Mouse (Mus musculus): Measurements from ENCODE around the gene Zfand3. TPM values are rescaled to one million over a fixed set of nuclear protein-coding genes. Genes with fewer than 3 reads are reported as not detected.

Zfand3 gene
- polyA plus RNA-seq, 1 experiment: 69.3 TPM

DNA sequence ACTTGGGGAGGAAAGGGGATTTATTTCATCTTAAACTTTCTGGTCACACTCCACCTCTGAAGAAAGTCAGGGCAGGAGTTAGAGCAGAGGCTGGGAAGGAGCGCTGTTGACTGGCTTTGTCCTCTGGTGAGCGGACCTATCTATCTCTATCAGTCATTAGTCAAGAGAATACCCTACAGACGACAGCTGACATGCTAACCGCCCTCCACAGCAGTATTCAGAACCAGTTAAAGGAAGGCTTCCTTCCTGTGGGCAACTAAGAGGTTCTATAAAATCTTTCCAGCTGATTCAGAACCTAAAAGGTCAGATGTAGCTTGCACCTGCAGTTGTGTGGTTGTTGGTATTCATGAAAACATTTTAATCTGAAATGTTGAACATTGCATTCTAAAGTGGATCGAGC, 154.8 kb downstream of the Zfand3 start:
- Histone ChIP-seq H3K36me3 (ENCODE audit: control insufficient read depth, insufficient read depth, low read length, poor library complexity, severe bottlenecking) (no peaks in the 10 kb centered on the region), H3K4me3 (ENCODE audit: low read depth, low read length) (no peak overlapping the region), H3K4me1 (ENCODE audit: control insufficient read depth, insufficient read depth, low read length) (no peaks in the 10 kb centered on the region), H3K9me3 (replicated peaks; ENCODE audit: control insufficient read depth, insufficient read depth, low read length, poor library complexity, severe bottlenecking) (no peaks in the 10 kb centered on the region), H3K27me3 (ENCODE audit: control insufficient read depth, insufficient read depth, low read length, poor library complexity, severe bottlenecking) (no peaks in the 10 kb centered on the region), H3K9ac (ENCODE audit: low read depth, poor library complexity, severe bottlenecking) (no peak overlapping the region), H3K27ac (ENCODE audit: insufficient read depth, low read length) (no peak overlapping the region)
- no peak for TF ChIP-seq EP300 (IDR thresholded peaks at IDR 0.05; ENCODE audit: insufficient read depth, low read depth, low read length)
- no peak for TF ChIP-seq POLR2A (IDR thresholded peaks at IDR 0.05; ENCODE audit: insufficient read depth, low read length)
- TF ChIP-seq CTCF (IDR thresholded peaks at IDR 0.05; ENCODE audit: low read depth, low read length): no peak

DNA sequence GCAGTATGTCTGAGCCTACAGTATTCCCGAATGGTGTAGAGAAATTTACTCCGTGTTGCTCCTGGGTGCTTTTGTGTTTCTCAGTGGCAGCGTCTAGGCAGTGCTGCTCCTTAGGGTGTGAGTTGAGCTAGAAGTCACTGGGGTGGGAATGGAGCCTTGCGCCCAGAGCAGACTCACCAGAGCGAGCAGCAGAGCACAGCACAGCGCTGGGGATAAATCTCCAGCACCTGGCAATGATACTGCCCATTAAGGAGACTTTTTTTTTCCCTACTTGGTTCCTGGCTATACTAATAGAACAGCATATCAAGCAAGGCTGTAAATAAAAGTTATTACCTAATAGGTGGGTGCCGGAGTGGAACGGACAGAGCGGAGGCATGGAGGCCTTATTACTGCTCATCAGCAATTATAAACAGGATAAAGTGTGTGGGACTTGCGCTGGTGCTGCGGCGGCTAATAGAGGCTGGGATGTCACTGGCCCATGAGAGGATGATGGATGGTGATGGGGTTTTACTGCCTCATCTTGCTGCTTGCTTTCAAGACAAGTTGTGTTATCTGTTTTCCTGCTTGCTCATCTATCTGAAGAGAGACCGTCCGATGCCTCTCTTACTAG, 156.4 kb downstream of the Zfand3 start:
- H3K36me3 ChIP-seq (ENCODE audit: control insufficient read depth, insufficient read depth, low read length, poor library complexity, severe bottlenecking): no peaks in the 10 kb centered on the region
- no peaks in the 10 kb centered on the region for H3K27me3 ChIP-seq (ENCODE audit: control insufficient read depth, insufficient read depth, low read length, poor library complexity, severe bottlenecking)
- no peaks in the 10 kb centered on the region for H3K9me3 ChIP-seq (replicated peaks; ENCODE audit: control insufficient read depth, insufficient read depth, low read length, poor library complexity, severe bottlenecking)
- no peak overlapping the region for H3K4me3 ChIP-seq (ENCODE audit: low read depth, low read length)
- no peak overlapping the region for H3K27ac ChIP-seq (ENCODE audit: insufficient read depth, low read length)
- TF ChIP-seq CTCF (IDR thresholded peaks at IDR 0.05; ENCODE audit: low read depth, low read length) (no peak), POLR2A (IDR thresholded peaks at IDR 0.05; ENCODE audit: insufficient read depth, low read length) (no peak), EP300 (IDR thresholded peaks at IDR 0.05; ENCODE audit: insufficient read depth, low read depth, low read length) (no peak)
- peaks cover 1% of the 10 kb centered on the region for H3K4me1 ChIP-seq (ENCODE audit: control insufficient read depth, insufficient read depth, low read length)
- no peak overlapping the region for H3K9ac ChIP-seq (ENCODE audit: low read depth, poor library complexity, severe bottlenecking)

DNA sequence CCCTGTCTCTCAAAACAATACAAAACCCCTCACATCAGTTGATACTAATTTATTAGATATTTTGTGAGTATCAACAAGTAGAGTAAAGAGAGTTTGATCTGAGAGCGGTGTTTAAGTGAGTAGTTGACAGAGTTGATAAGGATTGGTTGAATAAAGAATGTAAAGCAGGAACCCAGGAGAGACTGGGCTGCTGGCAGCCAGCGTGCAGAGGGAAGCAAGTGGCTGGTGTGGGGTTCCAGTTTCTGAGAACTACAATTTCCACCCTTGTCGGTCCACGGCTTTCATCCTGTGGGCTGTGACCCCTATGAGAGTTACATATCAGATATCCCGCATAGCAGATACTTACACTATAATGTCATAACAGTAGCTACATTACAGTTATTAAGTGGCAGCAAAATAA, 158.4 kb downstream of the Zfand3 start:
- Histone ChIP-seq H3K27ac (ENCODE audit: insufficient read depth, low read length) (no peak overlapping the region), H3K36me3 (ENCODE audit: control insufficient read depth, insufficient read depth, low read length, poor library complexity, severe bottlenecking) (no peaks in the 10 kb centered on the region)

DNA sequence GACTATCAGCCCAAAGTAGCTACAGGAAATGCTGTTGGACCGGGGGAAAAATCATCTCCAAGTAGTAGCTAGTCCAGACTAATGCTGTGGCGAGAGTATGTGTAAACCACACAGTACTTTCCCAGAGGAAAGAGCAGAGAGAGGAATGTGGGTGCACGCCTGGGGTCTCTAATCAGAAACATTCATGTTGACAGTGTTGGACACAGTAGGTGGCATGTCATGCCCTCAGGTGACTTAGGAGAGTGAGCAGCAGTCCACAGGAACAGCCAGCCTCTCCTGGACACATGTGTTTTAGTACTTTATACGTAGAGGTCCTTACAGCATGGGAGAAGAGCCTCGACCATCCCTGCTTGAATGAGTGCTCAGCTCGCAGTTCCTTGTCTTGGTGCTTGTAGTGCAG, 159.3 kb downstream of the Zfand3 start:
- peaks cover 1% of the 10 kb centered on the region for H3K4me1 ChIP-seq (ENCODE audit: control insufficient read depth, insufficient read depth, low read length)
- no peaks in the 10 kb centered on the region for H3K27me3 ChIP-seq (ENCODE audit: control insufficient read depth, insufficient read depth, low read length, poor library complexity, severe bottlenecking)
- H3K36me3 ChIP-seq (ENCODE audit: control insufficient read depth, insufficient read depth, low read length, poor library complexity, severe bottlenecking): no peaks in the 10 kb centered on the region
- no peak overlapping the region for H3K27ac ChIP-seq (ENCODE audit: insufficient read depth, low read length)
- TF ChIP-seq EP300 (IDR thresholded peaks at IDR 0.05; ENCODE audit: insufficient read depth, low read depth, low read length): no peak
- no peak for TF ChIP-seq CTCF (IDR thresholded peaks at IDR 0.05; ENCODE audit: low read depth, low read length)
- TF ChIP-seq POLR2A (IDR thresholded peaks at IDR 0.05; ENCODE audit: insufficient read depth, low read length): no peak
- no peak overlapping the region for H3K4me3 ChIP-seq (ENCODE audit: low read depth, low read length)
- no peaks in the 10 kb centered on the region for H3K9me3 ChIP-seq (replicated peaks; ENCODE audit: control insufficient read depth, insufficient read depth, low read length, poor library complexity, severe bottlenecking)
- no peak overlapping the region for H3K9ac ChIP-seq (ENCODE audit: low read depth, poor library complexity, severe bottlenecking)

More for the DNA sequence above, 158.4 kb downstream of the Zfand3 start:
- peaks cover 1% of the 10 kb centered on the region for H3K4me1 ChIP-seq (ENCODE audit: control insufficient read depth, insufficient read depth, low read length)
- no peak overlapping the region for H3K9ac ChIP-seq (ENCODE audit: low read depth, poor library complexity, severe bottlenecking)
- H3K27me3 ChIP-seq (ENCODE audit: control insufficient read depth, insufficient read depth, low read length, poor library complexity, severe bottlenecking): no peaks in the 10 kb centered on the region
- no peak overlapping the region for H3K4me3 ChIP-seq (ENCODE audit: low read depth, low read length)
- TF ChIP-seq CTCF (IDR thresholded peaks at IDR 0.05; ENCODE audit: low read depth, low read length) (no peak), EP300 (IDR thresholded peaks at IDR 0.05; ENCODE audit: insufficient read depth, low read depth, low read length) (no peak), POLR2A (IDR thresholded peaks at IDR 0.05; ENCODE audit: insufficient read depth, low read length) (no peak)
- H3K9me3 ChIP-seq (replicated peaks; ENCODE audit: control insufficient read depth, insufficient read depth, low read length, poor library complexity, severe bottlenecking): no peaks in the 10 kb centered on the region

- H3K9ac ChIP-seq (ENCODE audit: low read depth, poor library complexity, severe bottlenecking): no peak overlapping the region
- H3K4me3 ChIP-seq (ENCODE audit: low read depth, low read length): no peak overlapping the region
- H3K27ac ChIP-seq (ENCODE audit: insufficient read depth, low read length): no peak overlapping the region
- TF ChIP-seq POLR2A (IDR thresholded peaks at IDR 0.05; ENCODE audit: insufficient read depth, low read length): no peak
- H3K36me3 ChIP-seq (ENCODE audit: control insufficient read depth, insufficient read depth, low read length, poor library complexity, severe bottlenecking): no peaks in the 10 kb centered on the region
- no peaks in the 10 kb centered on the region for H3K27me3 ChIP-seq (ENCODE audit: control insufficient read depth, insufficient read depth, low read length, poor library complexity, severe bottlenecking)
- peaks cover 1% of the 10 kb centered on the region for H3K4me1 ChIP-seq (ENCODE audit: control insufficient read depth, insufficient read depth, low read length)
- H3K9me3 ChIP-seq (replicated peaks; ENCODE audit: control insufficient read depth, insufficient read depth, low read length, poor library complexity, severe bottlenecking): no peaks in the 10 kb centered on the region
Observed at GRCm38 (mm10) chr17:30164818-30165217, 160.3 kb downstream of the Zfand3 start.

DNA sequence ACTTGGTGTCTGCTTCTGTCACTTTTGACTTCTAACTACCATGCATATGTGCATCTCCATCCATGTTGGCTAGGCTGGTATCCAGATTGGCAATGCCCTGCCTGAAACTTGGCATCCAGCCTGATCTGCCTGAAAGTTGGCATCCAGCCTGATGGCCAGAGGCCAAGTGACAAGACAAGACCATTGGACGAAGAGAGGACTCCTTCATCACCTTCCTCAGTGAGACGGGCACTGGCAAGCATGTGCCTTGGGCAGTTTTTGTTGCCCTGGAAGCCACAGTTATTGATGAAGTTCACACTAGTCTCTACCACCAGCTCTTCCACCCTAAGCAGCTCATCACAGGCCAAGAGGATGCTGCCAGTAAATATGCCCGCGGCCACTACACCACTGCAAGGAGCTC, 172.9 kb downstream of the Zfand3 start:
- Histone ChIP-seq H3K9ac (ENCODE audit: low read depth, poor library complexity, severe bottlenecking) (no peak overlapping the region), H3K27me3 (ENCODE audit: control insufficient read depth, insufficient read depth, low read length, poor library complexity, severe bottlenecking) (no peaks in the 10 kb centered on the region), H3K27ac (ENCODE audit: insufficient read depth, low read length) (no peak overlapping the region), H3K36me3 (ENCODE audit: control insufficient read depth, insufficient read depth, low read length, poor library complexity, severe bottlenecking) (no peaks in the 10 kb centered on the region), H3K4me1 (ENCODE audit: control insufficient read depth, insufficient read depth, low read length) (no peaks in the 10 kb centered on the region), H3K9me3 (replicated peaks; ENCODE audit: control insufficient read depth, insufficient read depth, low read length, poor library complexity, severe bottlenecking) (no peaks in the 10 kb centered on the region), H3K4me3 (ENCODE audit: low read depth, low read length) (no peak overlapping the region)
- TF ChIP-seq POLR2A (IDR thresholded peaks at IDR 0.05; ENCODE audit: insufficient read depth, low read length) (no peak), EP300 (IDR thresholded peaks at IDR 0.05; ENCODE audit: insufficient read depth, low read depth, low read length) (no peak), CTCF (IDR thresholded peaks at IDR 0.05; ENCODE audit: low read depth, low read length) (no peak)

All from ES-Bruce4 (cell line).